Mouse (Mus musculus): ENCODE results near the gene Coq2. TPM values are rescaled to one million over a fixed set of nuclear protein-coding genes. Genes with fewer than 3 reads are reported as not detected.

The Coq2 gene
- 24.3 and 26.8 TPM in 2 replicates for polyA plus RNA-seq (2012; rRNA removed)

DNA sequence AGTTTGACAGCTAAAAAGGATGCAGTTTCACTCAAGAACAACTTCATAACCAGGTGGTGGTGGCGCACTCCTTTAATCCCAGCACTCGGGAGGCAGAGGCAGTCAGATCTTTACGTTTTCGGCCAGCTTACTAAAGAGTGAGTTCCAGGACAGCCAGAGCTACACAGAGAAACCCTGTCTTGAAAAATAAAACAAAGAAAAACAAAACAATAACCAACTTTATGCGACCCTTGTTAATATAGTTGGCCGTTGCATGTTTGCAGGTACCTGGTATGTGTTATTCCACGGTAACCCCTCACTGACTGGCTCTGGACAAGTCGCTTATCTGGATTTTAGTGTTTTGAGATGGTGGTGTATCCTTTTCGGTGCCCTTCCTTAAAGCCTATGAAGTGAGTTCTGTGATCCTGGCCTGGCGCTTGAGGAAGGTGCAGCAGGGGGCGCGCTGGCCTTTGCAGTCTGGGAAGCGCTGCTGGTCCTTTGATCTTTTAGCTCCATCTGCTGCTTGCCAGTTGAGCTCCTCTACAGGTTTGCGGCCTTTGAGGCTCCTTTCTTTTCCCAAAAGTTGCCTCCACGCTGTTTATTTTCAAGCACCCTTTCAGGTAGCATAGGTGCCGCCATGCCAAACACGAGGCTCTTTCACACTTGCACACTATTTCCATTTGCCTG is at the start of gene Coq2:
Gene Coq2, minus strand, starts transcription at position 430 of the 666 bp plus-strand sequence.

DNA sequence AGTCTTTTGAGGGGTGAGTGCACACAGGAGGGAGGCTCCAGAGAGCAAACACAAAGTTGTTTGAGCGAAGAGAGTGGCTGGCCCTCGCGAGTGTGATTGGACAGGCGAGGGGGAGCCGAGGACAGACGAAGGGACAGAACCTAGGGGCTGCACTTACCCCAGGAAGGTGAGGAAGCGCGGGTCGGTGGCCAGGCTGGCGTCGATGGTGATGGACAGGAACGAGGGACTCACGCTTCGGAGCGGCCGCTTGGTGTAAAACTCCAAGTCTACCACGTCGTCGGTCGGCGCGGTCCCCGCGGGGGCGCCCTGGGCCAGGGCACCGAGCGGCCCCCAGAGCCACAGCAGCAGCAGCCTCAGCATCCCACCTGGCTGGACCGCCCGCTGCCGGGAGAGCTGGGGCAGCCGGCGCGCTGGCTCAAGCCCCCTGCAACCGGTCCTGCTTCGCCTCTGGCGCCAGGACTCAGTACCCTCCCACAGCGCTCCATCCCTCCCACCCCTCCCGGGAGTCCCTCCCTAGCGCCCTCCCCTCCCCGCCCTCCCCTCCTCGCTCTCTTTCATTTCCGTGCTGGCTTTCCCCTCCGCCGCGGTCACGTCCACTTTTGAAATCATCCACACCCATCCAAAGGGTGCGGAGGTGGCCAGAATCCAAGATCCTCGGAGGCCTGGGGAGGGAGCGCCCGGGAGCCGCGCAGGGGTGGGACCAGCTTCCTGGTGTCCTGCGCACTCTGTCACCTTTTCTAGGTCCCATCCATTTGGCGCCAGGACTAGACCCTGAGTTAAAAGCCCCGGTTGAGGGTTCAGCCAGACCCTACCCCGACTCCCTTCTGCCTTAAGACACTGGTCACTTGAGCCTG is 44.5 kb upstream of the Coq2 start, which contains the start of gene Hpse:
Gene Hpse, minus strand, starts transcription at position 482 of the 854 bp plus-strand sequence.

Other genes starting within 250 kb of the Coq2 start
- 8.5 and 9.7 TPM in 2 replicates for gene Lin54, start 174.5 kb downstream of the Coq2 start, polyA plus RNA-seq (2012; rRNA removed)
- 31.0 and 35.5 TPM in 2 replicates for gene Cops4, start 156.8 kb downstream of the Coq2 start, polyA plus RNA-seq (2012; rRNA removed)
- gene Plac8, start 102.9 kb downstream of the Coq2 start, polyA plus RNA-seq (2012; rRNA removed): 60.6 and 88.5 TPM in 2 replicates
- gene Hpse, start 44.6 kb upstream of the Coq2 start, polyA plus RNA-seq (2012; rRNA removed): 1.4 and 1.7 TPM in 2 replicates
- 12.9 and 16.9 TPM in 2 replicates for gene Helq, start 123.5 kb upstream of the Coq2 start, polyA plus RNA-seq (2012; rRNA removed)
- 54.6 and 55.4 TPM in 2 replicates for gene Mrps18c, start 123.5 kb upstream of the Coq2 start, polyA plus RNA-seq (2012; rRNA removed)
- 11.8 and 13.1 TPM in 2 replicates for gene Abraxas1, start 145.8 kb upstream of the Coq2 start, polyA plus RNA-seq (2012; rRNA removed)
- 0.76 and 0.95 TPM in 2 replicates for gene Gpat3, start 170.6 kb upstream of the Coq2 start, polyA plus RNA-seq (2012; rRNA removed)

All from liver, embryonic 14 days (tissue).